In the genomic region with DNA sequence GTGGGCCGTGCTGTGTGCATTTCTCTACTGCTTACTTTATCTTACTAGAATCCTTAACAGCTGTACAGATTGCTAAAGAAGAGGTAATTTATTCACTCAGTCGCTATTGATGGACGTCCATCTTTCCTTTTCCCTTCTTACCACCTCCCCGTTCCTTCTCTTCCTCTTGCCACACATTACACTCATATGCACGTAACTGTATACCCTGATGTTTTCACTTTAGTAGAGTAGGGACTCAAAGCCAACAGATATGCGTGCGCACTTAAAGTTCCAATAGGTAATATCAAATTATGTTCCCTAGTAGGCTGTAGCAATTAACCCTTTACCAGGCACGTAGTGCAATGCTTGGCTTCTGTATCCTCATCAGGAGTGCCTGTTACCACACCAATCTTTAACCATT, we compare ENCODE assay signal across 20 mouse cellular contexts. TPM values are rescaled to one million over a fixed set of nuclear protein-coding genes. Genes with fewer than 3 reads are reported as not detected.
"Had no signal": no experiment of that assay in that cellular context is flagged by ENCODE, and none has a peak within 500 bp of the region (broad histone marks: within the 10 kb centered on the region; RNA-seq: fewer than 3 reads in every experiment).

No protein-coding gene starts in this region.

- H3K9me3 ChIP-seq: kidney, embryonic 15.5 days; liver, embryonic 13.5 days; midbrain, embryonic 15.5 days; neural tube, embryonic 12.5 days; neural tube, embryonic 15.5 days; stomach, embryonic 15.5 days had no signal

- H3K27ac ChIP-seq: kidney, embryonic 15.5 days; liver, embryonic 13.5 days; midbrain, embryonic 15.5 days; neural tube, embryonic 12.5 days; neural tube, embryonic 15.5 days; stomach, embryonic 15.5 days had no signal

- H3K4me2 ChIP-seq: kidney, embryonic 15.5 days; liver, embryonic 13.5 days; midbrain, embryonic 11.5 days; midbrain, embryonic 15.5 days; neural tube, embryonic 12.5 days; neural tube, embryonic 15.5 days; stomach, embryonic 15.5 days had no signal

- DNase-seq: kidney, adult 8-10 months; kidney, postnatal 10 days; kidney, postnatal 36 days; liver, embryonic 13.5 days; lung, adult 2 months; lung, postnatal 14 days; lung, postnatal 4 days; retina, postnatal 1 day; right cerebral cortex, postnatal 25 days; spleen, adult 18-20 months; thymus, postnatal 25 days had no signal

- ATAC-seq: midbrain, embryonic 15.5 days had no signal

- H3K36me3 ChIP-seq: liver, embryonic 13.5 days; stomach, embryonic 15.5 days had no signal

- H3K4me3 ChIP-seq: kidney, embryonic 15.5 days; liver, embryonic 13.5 days; midbrain, embryonic 15.5 days; neural tube, embryonic 12.5 days; neural tube, embryonic 15.5 days; stomach, embryonic 15.5 days had no signal

- H3K9ac ChIP-seq: kidney, embryonic 15.5 days; liver, embryonic 13.5 days; midbrain, embryonic 15.5 days; neural tube, embryonic 12.5 days; neural tube, embryonic 15.5 days; stomach, embryonic 15.5 days had no signal

- H3K27me3 ChIP-seq: kidney, embryonic 15.5 days; liver, embryonic 13.5 days; midbrain, embryonic 15.5 days; neural tube, embryonic 12.5 days; neural tube, embryonic 15.5 days; stomach, embryonic 15.5 days had no signal

- H3K4me1 ChIP-seq: kidney, embryonic 15.5 days; liver, embryonic 13.5 days; midbrain, embryonic 15.5 days; neural tube, embryonic 12.5 days; neural tube, embryonic 15.5 days; stomach, embryonic 15.5 days had no signal

RNA-seq across cellular contexts. Expression of a gene that starts 55.7 kb away (rescaled TPM):
- total RNA-seq: megakaryocyte progenitor cell, adult 5-6 weeks; megakaryocyte-erythroid progenitor cell, adult 5-6 weeks had no signal
- polyA plus RNA-seq: liver, adult 2 months had no signal
